Mouse (Mus musculus): ENCODE data around the gene Osbpl5. TPM values are rescaled to one million over a fixed set of nuclear protein-coding genes. Genes with fewer than 3 reads are reported as not detected.

Osbpl5 gene
- polyA plus RNA-seq (2015; fragmentation: Nextera tagmentation; extraction: Ambion mirVana): 43.5 and 52.2 TPM in 2 replicates

GRCm38 (mm10) chr7:143756125-143757026, at the start of gene Osbpl5:
Gene Osbpl5 (minus strand): TSS chr7:143756985.
- ATAC-seq (ENCODE audit: insufficient read depth, low FRiP score): no peak; the same call in 1 of the 2 replicates
- H3K4me1 ChIP-seq (ENCODE audit: control insufficient read depth, insufficient read depth, low read length): peaks cover 4% of the 10 kb centered on the region; the same call in 1 of the 2 replicates
- no peaks in the 10 kb centered on the region for H3K27me3 ChIP-seq (ENCODE audit: control insufficient read depth, insufficient read depth, low read length)
- peak within 1 kb of the TSS; percentile 62 for H3K9ac ChIP-seq (ENCODE audit: low read length)
- 20% methylated on average over 22 of the region's 22 CpGs for WGBS
- H3K27ac ChIP-seq (ENCODE audit: low read length): no peak within 1 kb of the TSS
- no peaks in the 10 kb centered on the region for H3K9me3 ChIP-seq (replicated peaks; ENCODE audit: control insufficient read depth, low read length)
- H3K36me3 ChIP-seq (ENCODE audit: control insufficient read depth, insufficient read depth, low read length): no peaks in the 10 kb centered on the region
- peak within 1 kb of the TSS; percentile 45 for H3K4me3 ChIP-seq (replicated peaks; ENCODE audit: low read length)
- peak within 1 kb of the TSS; percentile 81 for H3K4me2 ChIP-seq (ENCODE audit: low read depth, low read length)

DNA sequence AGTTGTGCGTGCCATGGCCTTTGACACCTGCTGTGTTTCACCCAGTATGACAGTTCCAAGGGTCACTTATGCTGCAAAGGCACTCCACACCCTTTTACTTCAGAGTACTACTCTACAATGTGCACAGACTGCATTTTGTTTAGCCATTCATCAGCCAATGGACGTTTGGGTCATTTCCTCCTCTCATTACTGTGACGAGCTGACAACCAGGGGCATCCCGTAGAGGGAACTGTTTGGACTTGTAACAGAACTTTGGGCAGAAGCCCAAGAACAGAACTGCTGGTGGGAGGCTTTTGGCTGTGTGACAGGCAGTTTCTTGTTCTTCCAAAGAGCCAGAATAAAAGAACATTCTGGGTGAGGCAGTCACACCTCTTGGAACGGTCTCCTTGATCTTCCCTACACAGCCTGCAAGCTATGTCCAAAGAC, 48.4 kb upstream of the Osbpl5 start:
- Histone ChIP-seq H3K36me3 (ENCODE audit: control insufficient read depth, insufficient read depth, low read length) (peaks cover 5% of the 10 kb centered on the region; the same call in 1 of the 2 replicates), H3K4me3 (replicated peaks; ENCODE audit: low read length) (no peak overlapping the region), H3K4me2 (ENCODE audit: low read depth, low read length) (no peak overlapping the region), H3K9me3 (replicated peaks; ENCODE audit: control insufficient read depth, low read length) (no peaks in the 10 kb centered on the region), H3K4me1 (ENCODE audit: control insufficient read depth, insufficient read depth, low read length) (peaks cover 5% of the 10 kb centered on the region; the same call in 1 of the 2 replicates), H3K9ac (ENCODE audit: low read length) (no peak overlapping the region), H3K27ac (ENCODE audit: low read length) (peak overlapping the region; percentile 64), H3K27me3 (ENCODE audit: control insufficient read depth, insufficient read depth, low read length) (no peaks in the 10 kb centered on the region)
- peak; percentile 45; the same call in 1 of the 2 replicates for ATAC-seq (ENCODE audit: insufficient read depth, low FRiP score)
- WGBS: 29% methylated on average over 5 of the region's 5 CpGs

DNA sequence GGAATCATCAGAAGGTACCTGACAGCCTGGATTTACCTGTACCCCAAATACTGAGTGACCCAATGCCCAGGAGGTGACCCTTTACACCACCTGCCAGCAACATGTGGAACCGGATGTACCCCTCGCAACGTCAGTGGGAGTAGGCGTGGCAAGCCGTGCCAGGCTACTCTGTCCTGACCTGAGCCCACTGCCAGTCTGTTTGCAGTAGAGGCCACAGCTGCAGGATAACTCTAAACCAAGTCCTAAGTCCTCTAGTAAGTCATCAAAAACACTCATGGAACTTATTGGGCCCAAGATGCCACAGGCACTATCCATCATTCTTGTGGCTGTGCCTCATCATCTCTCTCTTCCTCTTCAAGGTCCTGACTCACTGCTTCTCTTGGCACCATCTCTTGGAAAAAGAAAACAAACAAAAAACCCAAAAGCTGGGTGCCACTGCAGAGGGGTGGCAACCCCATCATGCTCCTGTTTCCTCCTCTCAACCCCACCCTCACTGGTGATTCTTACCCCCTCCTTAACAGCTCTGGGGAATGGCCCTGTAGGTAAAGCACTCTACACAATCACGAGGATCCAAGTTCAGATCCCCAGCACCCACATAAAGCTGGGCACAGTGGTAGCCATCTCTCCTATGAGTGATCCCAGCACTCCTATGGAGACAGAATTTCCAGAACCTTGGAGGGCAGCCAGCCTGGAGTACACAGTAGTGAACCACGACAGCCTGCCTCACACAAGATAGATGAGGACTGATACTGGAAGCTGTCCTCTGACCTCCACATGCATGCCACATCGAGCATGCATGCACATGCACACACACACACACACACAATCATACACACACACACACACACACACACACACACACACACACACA, 44.6 kb upstream of the Osbpl5 start:
- no peak for ATAC-seq (ENCODE audit: insufficient read depth, low FRiP score)
- no peaks in the 10 kb centered on the region for H3K9me3 ChIP-seq (replicated peaks; ENCODE audit: control insufficient read depth, low read length)
- H3K9ac ChIP-seq (ENCODE audit: low read length): no peak overlapping the region
- peaks cover 5% of the 10 kb centered on the region; the same call in 1 of the 2 replicates for H3K4me1 ChIP-seq (ENCODE audit: control insufficient read depth, insufficient read depth, low read length)
- no peak overlapping the region for H3K4me2 ChIP-seq (ENCODE audit: low read depth, low read length)
- H3K36me3 ChIP-seq (ENCODE audit: control insufficient read depth, insufficient read depth, low read length): peaks cover 11% of the 10 kb centered on the region; the same call in 1 of the 2 replicates
- H3K27ac ChIP-seq (ENCODE audit: low read length): peak overlapping the region; percentile 76
- H3K27me3 ChIP-seq (ENCODE audit: control insufficient read depth, insufficient read depth, low read length): no peaks in the 10 kb centered on the region
- H3K4me3 ChIP-seq (replicated peaks; ENCODE audit: low read length): no peak overlapping the region
- WGBS: 75% methylated on average over 8 of the region's 8 CpGs

DNA sequence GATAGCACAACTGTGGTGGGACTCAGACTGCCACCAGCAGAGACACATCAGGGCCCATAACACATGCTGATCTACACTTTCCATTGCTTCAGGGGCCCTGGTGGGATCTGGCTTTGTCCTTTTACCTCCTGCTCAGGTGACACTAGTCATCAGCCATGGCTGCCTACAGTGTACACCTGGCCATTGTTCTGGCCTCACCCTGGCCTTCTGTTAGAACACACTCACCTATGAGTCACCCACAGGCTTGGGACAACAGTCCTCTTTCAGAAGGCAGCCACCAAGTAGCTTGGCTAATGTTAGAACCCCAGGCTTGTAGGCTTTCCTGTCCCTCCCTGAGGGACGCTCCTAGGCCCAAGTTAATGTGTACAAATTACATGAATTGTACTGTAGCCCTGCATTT, 44.0 kb upstream of the Osbpl5 start:
- Histone ChIP-seq H3K9me3 (replicated peaks; ENCODE audit: control insufficient read depth, low read length) (no peaks in the 10 kb centered on the region), H3K27me3 (ENCODE audit: control insufficient read depth, insufficient read depth, low read length) (no peaks in the 10 kb centered on the region), H3K9ac (ENCODE audit: low read length) (no peak overlapping the region), H3K36me3 (ENCODE audit: control insufficient read depth, insufficient read depth, low read length) (peaks cover 18% of the 10 kb centered on the region; the same call in 1 of the 2 replicates), H3K4me1 (ENCODE audit: control insufficient read depth, insufficient read depth, low read length) (peaks cover 5% of the 10 kb centered on the region; the same call in 1 of the 2 replicates), H3K4me2 (ENCODE audit: low read depth, low read length) (no peak overlapping the region), H3K4me3 (replicated peaks; ENCODE audit: low read length) (no peak overlapping the region), H3K27ac (ENCODE audit: low read length) (peak overlapping the region; percentile 76)
- WGBS: 77% methylated on average over 1 of the region's 1 CpGs
- ATAC-seq (ENCODE audit: insufficient read depth, low FRiP score): peak; percentile 86

DNA sequence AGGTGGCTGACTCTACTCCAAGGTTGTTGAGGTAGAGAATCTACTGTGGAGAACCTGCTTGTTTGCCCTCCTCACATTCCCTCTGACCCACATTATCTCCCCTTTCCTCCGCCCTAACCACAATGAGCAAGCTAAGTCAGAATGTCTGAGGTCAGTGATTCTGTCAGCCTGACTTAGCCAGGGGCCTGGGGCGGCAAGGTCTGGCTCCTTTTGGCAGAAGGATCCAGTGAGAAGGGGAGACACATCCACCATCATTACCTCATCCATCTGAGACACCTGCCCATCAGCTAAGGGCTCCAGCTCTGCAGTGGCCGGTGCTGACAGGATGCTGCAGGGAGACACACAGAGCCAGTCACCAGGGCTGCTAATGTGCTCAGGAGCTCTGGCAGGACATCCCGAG, 42.0 kb upstream of the Osbpl5 start:
- WGBS: 86% methylated on average over 4 of the region's 4 CpGs
- Histone ChIP-seq H3K4me3 (replicated peaks; ENCODE audit: low read length) (no peak overlapping the region), H3K4me2 (ENCODE audit: low read depth, low read length) (no peak overlapping the region), H3K9me3 (replicated peaks; ENCODE audit: control insufficient read depth, low read length) (no peaks in the 10 kb centered on the region), H3K9ac (ENCODE audit: low read length) (no peak overlapping the region), H3K36me3 (ENCODE audit: control insufficient read depth, insufficient read depth, low read length) (peaks cover 18% of the 10 kb centered on the region; the same call in 1 of the 2 replicates), H3K4me1 (ENCODE audit: control insufficient read depth, insufficient read depth, low read length) (no peaks in the 10 kb centered on the region), H3K27ac (ENCODE audit: low read length) (no peak overlapping the region), H3K27me3 (ENCODE audit: control insufficient read depth, insufficient read depth, low read length) (no peaks in the 10 kb centered on the region)
- ATAC-seq (ENCODE audit: insufficient read depth, low FRiP score): no peak

GRCm38 (mm10) chr7:143793121-143793520, 36.3 kb upstream of the Osbpl5 start:
- Histone ChIP-seq H3K27ac (ENCODE audit: low read length) (no peak overlapping the region), H3K27me3 (ENCODE audit: control insufficient read depth, insufficient read depth, low read length) (no peaks in the 10 kb centered on the region), H3K36me3 (ENCODE audit: control insufficient read depth, insufficient read depth, low read length) (peaks cover 14% of the 10 kb centered on the region; the same call in 1 of the 2 replicates), H3K4me3 (replicated peaks; ENCODE audit: low read length) (no peak overlapping the region), H3K4me1 (ENCODE audit: control insufficient read depth, insufficient read depth, low read length) (no peaks in the 10 kb centered on the region), H3K4me2 (ENCODE audit: low read depth, low read length) (no peak overlapping the region), H3K9me3 (replicated peaks; ENCODE audit: control insufficient read depth, low read length) (no peaks in the 10 kb centered on the region), H3K9ac (ENCODE audit: low read length) (no peak overlapping the region)
- 52% methylated on average over 4 of the region's 4 CpGs for WGBS
- peak; percentile 87; the same call in 1 of the 2 replicates for ATAC-seq (ENCODE audit: insufficient read depth, low FRiP score)

GRCm38 (mm10) chr7:143792336-143792985, 35.7 kb upstream of the Osbpl5 start:
- no peaks in the 10 kb centered on the region for H3K4me1 ChIP-seq (ENCODE audit: control insufficient read depth, insufficient read depth, low read length)
- no peak for ATAC-seq (ENCODE audit: insufficient read depth, low FRiP score)
- H3K9me3 ChIP-seq (replicated peaks; ENCODE audit: control insufficient read depth, low read length): no peaks in the 10 kb centered on the region
- H3K27me3 ChIP-seq (ENCODE audit: control insufficient read depth, insufficient read depth, low read length): no peaks in the 10 kb centered on the region
- H3K9ac ChIP-seq (ENCODE audit: low read length): no peak overlapping the region
- no peak overlapping the region for H3K4me3 ChIP-seq (replicated peaks; ENCODE audit: low read length)
- H3K27ac ChIP-seq (ENCODE audit: low read length): no peak overlapping the region
- peaks cover 14% of the 10 kb centered on the region; the same call in 1 of the 2 replicates for H3K36me3 ChIP-seq (ENCODE audit: control insufficient read depth, insufficient read depth, low read length)
- 73% methylated on average over 6 of the region's 6 CpGs for WGBS
- no peak overlapping the region for H3K4me2 ChIP-seq (ENCODE audit: low read depth, low read length)

GRCm38 (mm10) chr7:143783996-143784829, 27.4 kb upstream of the Osbpl5 start, which contains the start of gene Mrgpre:
Gene Mrgpre (minus strand): TSS chr7:143784500.
- Histone ChIP-seq H3K27me3 (ENCODE audit: control insufficient read depth, insufficient read depth, low read length) (no peaks in the 10 kb centered on the region), H3K4me1 (ENCODE audit: control insufficient read depth, insufficient read depth, low read length) (peaks cover 18% of the 10 kb centered on the region), H3K4me2 (ENCODE audit: low read depth, low read length) (peak within 1 kb of the TSS; percentile 50), H3K36me3 (ENCODE audit: control insufficient read depth, insufficient read depth, low read length) (no peaks in the 10 kb centered on the region), H3K27ac (ENCODE audit: low read length) (peak within 1 kb of the TSS; percentile 75), H3K9ac (ENCODE audit: low read length) (peak within 1 kb of the TSS; percentile 67), H3K9me3 (replicated peaks; ENCODE audit: control insufficient read depth, low read length) (no peaks in the 10 kb centered on the region), H3K4me3 (replicated peaks; ENCODE audit: low read length) (peak within 1 kb of the TSS; percentile 40)
- ATAC-seq (ENCODE audit: insufficient read depth, low FRiP score): peak; percentile 84
- WGBS: 4% methylated on average over 21 of the region's 21 CpGs
